Comparison of ENCODE assay signal across 11 mouse cellular contexts in the genomic region with DNA sequence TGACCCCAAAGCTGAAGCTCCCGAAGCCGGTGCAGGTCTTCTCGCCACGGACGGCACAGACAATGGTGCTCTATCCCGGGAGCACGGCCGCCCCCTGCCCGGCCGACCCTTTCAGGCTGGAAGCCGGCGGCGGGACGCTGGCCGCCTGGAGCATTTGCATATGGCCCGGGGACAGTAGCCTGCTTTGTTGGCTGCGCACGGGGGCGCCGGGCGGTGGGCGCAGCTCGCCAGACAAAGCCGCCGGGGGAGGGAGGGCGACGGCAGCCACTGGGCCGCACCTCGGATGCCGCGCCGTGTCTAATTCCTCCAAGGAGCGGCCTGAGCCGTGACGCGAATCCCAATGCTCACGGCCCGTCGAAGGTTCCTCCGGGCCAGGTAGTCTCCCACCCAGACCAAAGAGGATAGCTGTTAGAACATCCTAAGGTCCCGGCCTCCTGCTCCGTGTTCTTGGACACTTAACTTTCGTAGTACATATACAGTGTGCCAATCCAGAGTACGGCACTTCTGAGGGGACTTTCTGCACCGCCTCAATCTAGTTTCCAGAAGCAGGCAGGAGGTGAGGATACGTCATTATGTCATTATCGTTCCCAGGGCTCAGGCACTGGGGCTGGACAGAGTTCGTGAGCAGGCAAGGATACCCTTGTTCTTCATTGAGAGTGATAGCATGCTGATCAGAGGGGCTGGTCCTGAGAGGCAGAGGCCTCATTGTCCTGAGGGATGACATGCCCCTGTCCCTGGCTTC. TPM values are rescaled to one million over a fixed set of nuclear protein-coding genes. Genes with fewer than 3 reads are reported as not detected.
DNase-seq lines count a peak whose midpoint lies in the region; ATAC-seq and TF ChIP-seq lines count a peak whose summit lies in the region.
"Had no signal": no experiment of that assay in that cellular context is flagged by ENCODE, and none has a peak within 500 bp of the region (broad histone marks: within the 10 kb centered on the region; RNA-seq: fewer than 3 reads in every experiment).

No protein-coding gene starts in this region.

- H3K27me3 ChIP-seq in kidney, postnatal 0 days (ENCODE audit: insufficient read depth, low read length): peaks cover 45% of the 10 kb centered on the region
- peaks cover 47% of the 10 kb centered on the region for H3K27me3 ChIP-seq in hindbrain, embryonic 13.5 days
- H3K27me3 ChIP-seq in neural tube, embryonic 11.5 days (ENCODE audit: control insufficient read depth, insufficient read depth, low read length): peaks cover 28% of the 10 kb centered on the region

- WGBS in kidney, postnatal 0 days: 3% methylated on average over 48 of the region's 48 CpGs
- 2% methylated on average over 38 of the region's 48 CpGs for WGBS in hindbrain, embryonic 13.5 days
- WGBS in neural tube, embryonic 11.5 days: 2% methylated on average over 39 of the region's 48 CpGs

- peak overlapping the region; percentile 25; the same call in 1 of the 2 replicates for H3K4me2 ChIP-seq in kidney, postnatal 0 days (ENCODE audit: low read length)
- peak overlapping the region; percentile 46 for H3K4me2 ChIP-seq in hindbrain, embryonic 13.5 days
- peak overlapping the region; percentile 33 for H3K4me2 ChIP-seq in neural tube, embryonic 11.5 days (ENCODE audit: low read depth)
- H3K4me2 ChIP-seq: liver, embryonic 15.5 days had no signal

- H3K9ac ChIP-seq in kidney, postnatal 0 days (ENCODE audit: low read depth, low read length): no peak overlapping the region
- peak overlapping the region; percentile 65 for H3K9ac ChIP-seq in hindbrain, embryonic 13.5 days
- peak overlapping the region; percentile 30 for H3K9ac ChIP-seq in neural tube, embryonic 11.5 days (ENCODE audit: low read length)
- H3K9ac ChIP-seq: liver, embryonic 15.5 days had no signal

- H3K4me3 ChIP-seq in kidney, postnatal 0 days (replicated peaks; ENCODE audit: low read depth, low read length): peak overlapping the region; percentile 13; the same call in 1 of the 2 replicates
- peak overlapping the region; percentile 22 for H3K4me3 ChIP-seq in hindbrain, embryonic 13.5 days
- H3K4me3 ChIP-seq in neural tube, embryonic 11.5 days (ENCODE audit: low read depth, low read length): peak overlapping the region; percentile 10; the same call in 1 of the 2 replicates
- H3K4me3 ChIP-seq: liver, embryonic 15.5 days had no signal

- no peaks in the 10 kb centered on the region for H3K4me1 ChIP-seq in kidney, postnatal 0 days (replicated peaks; ENCODE audit: insufficient read depth, low read length)
- H3K4me1 ChIP-seq in hindbrain, embryonic 13.5 days (replicated peaks): peaks cover 79% of the 10 kb centered on the region
- peaks cover 53% of the 10 kb centered on the region for H3K4me1 ChIP-seq in neural tube, embryonic 11.5 days (ENCODE audit: control insufficient read depth, insufficient read depth, low read length)

- TF ChIP-seq CTCF in kidney, postnatal 0 days (IDR thresholded peaks at IDR 0.05; ENCODE audit: low read depth): no peak

- DNase-seq in kidney, postnatal 0 days (ENCODE audit: low spot score): no peak
- DNase-seq in kidney, adult 18-20 months: no peak
- peak; percentile 51 for DNase-seq in embryo, embryonic 10 days (ENCODE audit: low spot score)
- DNase-seq in neural tube, embryonic 11.5 days (ENCODE audit: low spot score): peak; percentile 88
- DNase-seq in ovary, adult 18-20 months (ENCODE audit: low spot score): no peak
- DNase-seq in layer of hippocampus, postnatal 36 days: no peak
- DNase-seq: thymus, postnatal 14 days had no signal

- no peak for ATAC-seq in kidney, postnatal 0 days (replicated peaks; ENCODE audit: low FRiP score, low read depth)
- peak; percentile 40 for ATAC-seq in hindbrain, embryonic 13.5 days (ENCODE audit: low FRiP score)
- peak; percentile 65 for ATAC-seq in neural tube, embryonic 11.5 days (ENCODE audit: insufficient read depth, low FRiP score, low TSS enrichment)
- no peak for ATAC-seq in granulocyte monocyte progenitor cell, adult 5-6 weeks (replicated peaks; ENCODE audit: poor library complexity, severe bottlenecking)
- ATAC-seq: Patski had no signal

- no peaks in the 10 kb centered on the region for H3K9me3 ChIP-seq in kidney, postnatal 0 days (replicated peaks; ENCODE audit: low read length)
- H3K9me3 ChIP-seq in hindbrain, embryonic 13.5 days: no peaks in the 10 kb centered on the region
- no peaks in the 10 kb centered on the region for H3K9me3 ChIP-seq in neural tube, embryonic 11.5 days (ENCODE audit: control insufficient read depth, low read length)
- H3K9me3 ChIP-seq: liver, embryonic 15.5 days had no signal

- no peak overlapping the region for H3K27ac ChIP-seq in kidney, postnatal 0 days
- peak overlapping the region; percentile 88 for H3K27ac ChIP-seq in hindbrain, embryonic 13.5 days
- peak overlapping the region; percentile 95 for H3K27ac ChIP-seq in neural tube, embryonic 11.5 days (ENCODE audit: low read depth, low read length)
- H3K27ac ChIP-seq: liver, embryonic 15.5 days had no signal

- no peaks in the 10 kb centered on the region for H3K36me3 ChIP-seq in kidney, postnatal 0 days (ENCODE audit: insufficient read depth, low read length)
- no peaks in the 10 kb centered on the region for H3K36me3 ChIP-seq in hindbrain, embryonic 13.5 days
- no peaks in the 10 kb centered on the region for H3K36me3 ChIP-seq in neural tube, embryonic 11.5 days (ENCODE audit: control insufficient read depth, insufficient read depth, low read length)
- H3K36me3 ChIP-seq: liver, embryonic 15.5 days had no signal

RNA-seq across cellular contexts. Expression of gene Rhbg, which starts 13.3 kb away (rescaled TPM):
- 23.2 and 24.2 TPM in 2 replicates for polyA plus RNA-seq in kidney, postnatal 0 days (2015; fragmentation: Nextera tagmentation; extraction: Ambion mirVana)
- polyA plus RNA-seq in hindbrain, embryonic 13.5 days (2015; fragmentation: Nextera tagmentation; extraction: Ambion mirVana): 0.22 and 0.32 TPM in 2 replicates
- polyA plus RNA-seq in neural tube, embryonic 11.5 days (2014; fragmentation: Nextera tagmentation; extraction: Ambion mirVana): 0.27 and 1.2 TPM in 2 replicates
- total RNA-seq in granulocyte monocyte progenitor cell, adult 5-6 weeks (2014; fragmentation: Nextera tagmentation): not detected in 2 replicates
- total RNA-seq in granulocyte monocyte progenitor cell, adult 5-6 weeks (2017): not detected in 2 replicates
- total RNA-seq in layer of hippocampus, postnatal 36 days (2021): not detected
- polyA plus RNA-seq: Patski had no signal

RNA-seq across cellular contexts. Expression of gene Gm38392, which starts 45.8 kb away (rescaled TPM):
- polyA plus RNA-seq in kidney, postnatal 0 days (2015; fragmentation: Nextera tagmentation; extraction: Ambion mirVana): 3.8 and 5.1 TPM in 2 replicates
- 0.29 and 0.70 TPM in 2 replicates for polyA plus RNA-seq in hindbrain, embryonic 13.5 days (2015; fragmentation: Nextera tagmentation; extraction: Ambion mirVana)
- not detected in 2 replicates for polyA plus RNA-seq in neural tube, embryonic 11.5 days (2014; fragmentation: Nextera tagmentation; extraction: Ambion mirVana)
- total RNA-seq in granulocyte monocyte progenitor cell, adult 5-6 weeks (2014; fragmentation: Nextera tagmentation): not detected in 2 replicates
- total RNA-seq in granulocyte monocyte progenitor cell, adult 5-6 weeks (2017): not detected in 2 replicates
- total RNA-seq in layer of hippocampus, postnatal 36 days (2021): under 1 TPM; 0.47 to 0.76 TPM

RNA-seq across cellular contexts. Expression of gene Tsacc, which starts 55.6 kb away (rescaled TPM):
- 13.0 and 13.8 TPM in 2 replicates for polyA plus RNA-seq in kidney, postnatal 0 days (2015; fragmentation: Nextera tagmentation; extraction: Ambion mirVana)
- 10.9 and 12.0 TPM in 2 replicates for polyA plus RNA-seq in hindbrain, embryonic 13.5 days (2015; fragmentation: Nextera tagmentation; extraction: Ambion mirVana)
- polyA plus RNA-seq in neural tube, embryonic 11.5 days (2014; fragmentation: Nextera tagmentation; extraction: Ambion mirVana): 9.1 and 10.7 TPM in 2 replicates
- 13.8 and 19.0 TPM in 2 replicates for total RNA-seq in granulocyte monocyte progenitor cell, adult 5-6 weeks (2014; fragmentation: Nextera tagmentation)
- total RNA-seq in granulocyte monocyte progenitor cell, adult 5-6 weeks (2017): 7.5 and 10.0 TPM in 2 replicates
- 1 to 10 TPM; 5.0 to 5.3 TPM for total RNA-seq in layer of hippocampus, postnatal 36 days (2021)

RNA-seq across cellular contexts. Expression of gene Cct3, which starts 55.7 kb away (rescaled TPM):
- 373 and 411 TPM in 2 replicates for polyA plus RNA-seq in kidney, postnatal 0 days (2015; fragmentation: Nextera tagmentation; extraction: Ambion mirVana)
- 495 and 508 TPM in 2 replicates for polyA plus RNA-seq in hindbrain, embryonic 13.5 days (2015; fragmentation: Nextera tagmentation; extraction: Ambion mirVana)
- polyA plus RNA-seq in neural tube, embryonic 11.5 days (2014; fragmentation: Nextera tagmentation; extraction: Ambion mirVana): 768 and 797 TPM in 2 replicates
- total RNA-seq in granulocyte monocyte progenitor cell, adult 5-6 weeks (2014; fragmentation: Nextera tagmentation): 499 and 506 TPM in 2 replicates
- 381 TPM in 2 replicates for total RNA-seq in granulocyte monocyte progenitor cell, adult 5-6 weeks (2017)
- total RNA-seq in layer of hippocampus, postnatal 36 days (2021): 100 to 1,000 TPM; 185 to 188 TPM

Comparison
In these comparisons a context has a peak if more than half of its experiments do, and no peak if none do; other contexts are left out.
1. ATAC-seq: peak in hindbrain, embryonic 13.5 days (single experiment) and neural tube, embryonic 11.5 days (single experiment); none in kidney, postnatal 0 days (single experiment) and granulocyte monocyte progenitor cell, adult 5-6 weeks (single experiment).
2. DNase-seq: peak in embryo, embryonic 10 days (single experiment) and neural tube, embryonic 11.5 days (single experiment); none in kidney, postnatal 0 days (single experiment), kidney, adult 18-20 months (single experiment), ovary, adult 18-20 months (single experiment) and layer of hippocampus, postnatal 36 days (0 of 2).
3. RNA of gene Rhbg, which starts 13.3 kb away (polyA plus RNA-seq): 23.2 to 24.2 TPM in kidney, postnatal 0 days; 0.27 to 1.2 TPM in neural tube, embryonic 11.5 days and 0.22 to 0.32 TPM in hindbrain, embryonic 13.5 days; every median in the first group is over 10 times any median in the second.
4. Peak in every context shown above with its lines, with median percentiles within 50 percentile points of each other: H3K4me2 ChIP-seq and H3K4me3 ChIP-seq.